Mouse (Mus musculus) spleen, postnatal 4 days (tissue): Measurements from ENCODE around the gene Magi2.
"Not testable (repeated sequence)": the region's sequence is repeated elsewhere in the genome, so short reads cannot be mapped to it uniquely, and the experiment has no call there.

Experiments
- DNase-seq, 2 experiments: peaks; one replicate each; pipeline ENCODE4 v3.0.0; 2022; ENCODE audit warnings: low spot score in 2 of 2

Magi2 gene

GRCm38 (mm10) chr5:20242496-20242895, 1015.7 kb downstream of the Magi2 start:
- DNase-seq = no peak

GRCm38 (mm10) chr5:20249382-20249781, 1022.5 kb downstream of the Magi2 start:
- no peak for DNase-seq

- no peak for DNase-seq
Observed at GRCm38 (mm10) chr5:20251541-20251940, 1024.7 kb downstream of the Magi2 start.

GRCm38 (mm10) chr5:20256150-20256868, 1029.5 kb downstream of the Magi2 start:
- DNase-seq = no peak

GRCm38 (mm10) chr5:20256933-20257332, 1030.1 kb downstream of the Magi2 start:
- DNase-seq = no peak

- no peak for DNase-seq
Observed at GRCm38 (mm10) chr5:20257419-20257818, 1030.6 kb downstream of the Magi2 start.

GRCm38 (mm10) chr5:20259719-20260118, 1032.9 kb downstream of the Magi2 start:
- no peak for DNase-seq

GRCm38 (mm10) chr5:20272680-20273079, 1045.8 kb downstream of the Magi2 start:
- DNase-seq = not testable (repeated sequence)

- DNase-seq = no peak
Observed at GRCm38 (mm10) chr5:20275632-20276031, 1048.8 kb downstream of the Magi2 start.

GRCm38 (mm10) chr5:20285080-20285840, 1058.4 kb downstream of the Magi2 start:
- DNase-seq = no peak

- DNase-seq = no peak
Observed at GRCm38 (mm10) chr5:20294521-20294920, 1067.7 kb downstream of the Magi2 start.

- no peak for DNase-seq
Observed at GRCm38 (mm10) chr5:20299816-20300215, 1073.0 kb downstream of the Magi2 start.

GRCm38 (mm10) chr5:20303056-20303965, 1076.5 kb downstream of the Magi2 start:
- no peak for DNase-seq

GRCm38 (mm10) chr5:20320970-20321369, 1094.1 kb downstream of the Magi2 start:
- no peak for DNase-seq

GRCm38 (mm10) chr5:20325290-20325689, 1098.5 kb downstream of the Magi2 start:
- no peak for DNase-seq

- no peak for DNase-seq
Observed at GRCm38 (mm10) chr5:20328901-20329300, 1102.1 kb downstream of the Magi2 start.

- no peak for DNase-seq
Observed at GRCm38 (mm10) chr5:20330025-20330424, 1103.2 kb downstream of the Magi2 start.

- no peak for DNase-seq
Observed at GRCm38 (mm10) chr5:20332574-20332973, 1105.7 kb downstream of the Magi2 start.

- no peak for DNase-seq
Observed at GRCm38 (mm10) chr5:20334549-20334948, 1107.7 kb downstream of the Magi2 start.

GRCm38 (mm10) chr5:20352941-20353340, 1126.1 kb downstream of the Magi2 start:
- DNase-seq = no peak

GRCm38 (mm10) chr5:20358437-20358836, 1131.6 kb downstream of the Magi2 start:
- DNase-seq = no peak

- DNase-seq = no peak
Observed at GRCm38 (mm10) chr5:20359021-20359420, 1132.2 kb downstream of the Magi2 start.
